Mouse (Mus musculus) olfactory bulb, adult 2 months (tissue): ENCODE results near the gene Cdh22. TPM values are rescaled to one million over a fixed set of nuclear protein-coding genes. Genes with fewer than 3 reads are reported as not detected.

Experiments
- H3K27ac ChIP-seq: fragments of 200-500 bp; 2 replicates; pipeline ENCODE4 v1.5.1; 2012; ENCODE audit warnings: low read depth, low read length; ENCODE audit not compliant: insufficient read depth
- H3K4me1 ChIP-seq: fragments of 200-500 bp; 2 replicates; pipeline ENCODE4 v1.6.1; 2012; ENCODE audit warnings: low read length; ENCODE audit not compliant: control insufficient read depth, insufficient read depth
- H3K4me3 ChIP-seq: fragments of 200-500 bp; 2 replicates; pipeline ENCODE4 v1.5.1; 2012; ENCODE audit warnings: mild to moderate bottlenecking, low read depth, low read length, moderate library complexity; ENCODE audit not compliant: insufficient read depth
- CTCF ChIP-seq: fragments of 200-500 bp; IDR thresholded peaks from 2 replicates; pipeline ENCODE4 v1.5.1; 2012; ENCODE audit warnings: low read depth, mild to moderate bottlenecking, low read length, moderate library complexity; ENCODE audit not compliant: insufficient read depth
- POLR2A ChIP-seq: fragments of 200-500 bp; IDR thresholded peaks from 2 replicates; pipeline ENCODE4 v1.6.1; 2012; ENCODE audit warnings: mild to moderate bottlenecking, low read depth, low read length, moderate library complexity; ENCODE audit not compliant: insufficient read depth
- WGBS: fragments of 180-500 bp; shearing (Covaris S2); methylation state at CpG from one replicate; pipeline ENCODE4 v1.1.7; 2018; 5-methylcytosine and 5-hydroxymethylcytosine counted together
- polyA plus RNA-seq: library from polyadenylated mRNA; stranded (reverse); fragments of >200 nt; gene quantifications from 2 replicates; pipeline ENCODE4 v1.2.4, GENCODE M21; 2012; ENCODE audit warnings: low replicate concordance; ENCODE audit not compliant: missing spikeins, insufficient read depth, insufficient read length

Cdh22 gene
- not detected in 2 replicates for polyA plus RNA-seq

- under 1% methylated on average over 55 of the region's 60 CpGs for WGBS
- H3K4me3 ChIP-seq = peak within 1 kb of the TSS; percentile 99
- no peak for TF ChIP-seq CTCF
- TF ChIP-seq POLR2A = peak; percentile 45; the same call in 1 of the 2 replicates
- peak within 1 kb of the TSS; percentile 87 for H3K27ac ChIP-seq
- peaks cover 35% of the 10 kb centered on the region for H3K4me1 ChIP-seq
These were observed at the start of gene Cdh22 for GRCm38 (mm10) chr2:165234613-165235291. Gene Cdh22, minus strand, starts transcription at chr2:165234853.

DNA sequence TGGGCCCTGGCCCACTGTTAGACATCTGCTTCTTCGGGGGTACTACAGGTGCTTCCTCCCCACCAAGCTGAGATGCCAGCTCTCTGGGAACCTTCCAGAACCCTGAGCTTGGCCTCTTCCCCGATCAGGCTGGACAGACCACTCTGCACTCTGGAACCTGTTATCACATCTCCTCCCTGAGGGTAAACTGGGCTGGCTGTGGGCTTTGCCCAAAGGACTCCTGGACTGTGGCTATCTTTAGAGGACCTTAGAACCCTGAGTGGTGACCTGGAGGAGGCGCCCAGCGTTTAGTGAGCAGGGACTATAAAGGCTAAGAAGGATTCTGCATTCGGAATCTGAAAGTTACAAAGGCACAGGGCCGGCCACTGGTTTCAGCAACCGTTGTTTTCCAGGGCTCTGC is 49.7 kb upstream of the Cdh22 start:
- H3K4me3 ChIP-seq = no peak overlapping the region
- H3K27ac ChIP-seq = no peak overlapping the region
- 91% methylated on average over 7 of the region's 7 CpGs for WGBS
- TF ChIP-seq POLR2A (no peak), CTCF (no peak)
- peaks cover 32% of the 10 kb centered on the region for H3K4me1 ChIP-seq

DNA sequence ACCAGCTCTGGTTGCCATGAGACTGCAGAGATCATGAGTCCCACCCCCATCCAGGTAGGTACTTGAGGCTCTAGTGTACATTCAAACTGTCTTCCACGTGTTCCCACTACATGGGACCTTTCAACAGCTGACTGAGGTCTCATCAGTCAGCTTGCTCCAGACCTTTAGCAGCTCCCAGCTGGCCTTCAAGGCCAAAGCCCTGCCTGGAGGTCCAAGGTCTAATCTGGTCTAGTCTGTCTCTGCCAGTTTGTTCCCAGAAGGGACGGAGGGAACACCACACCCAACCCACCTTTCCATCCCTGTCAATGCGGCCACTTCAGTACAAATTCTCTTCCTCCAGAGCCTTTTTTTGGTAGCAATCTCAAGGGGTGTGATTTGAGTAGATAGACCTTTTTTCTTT is 49.0 kb upstream of the Cdh22 start:
- Histone ChIP-seq H3K27ac (no peak overlapping the region), H3K4me3 (no peak overlapping the region), H3K4me1 (peaks cover 26% of the 10 kb centered on the region)
- TF ChIP-seq CTCF (no peak), POLR2A (no peak)
- WGBS = 93% methylated on average over 3 of the region's 3 CpGs

- Histone ChIP-seq H3K4me1 (peaks cover 18% of the 10 kb centered on the region), H3K4me3 (no peak overlapping the region), H3K27ac (no peak overlapping the region)
- WGBS = 42% methylated on average over 6 of the region's 6 CpGs
- TF ChIP-seq CTCF (no peak), POLR2A (no peak)
These were observed 47.2 kb upstream of the Cdh22 start for GRCm38 (mm10) chr2:165281779-165282311.

DNA sequence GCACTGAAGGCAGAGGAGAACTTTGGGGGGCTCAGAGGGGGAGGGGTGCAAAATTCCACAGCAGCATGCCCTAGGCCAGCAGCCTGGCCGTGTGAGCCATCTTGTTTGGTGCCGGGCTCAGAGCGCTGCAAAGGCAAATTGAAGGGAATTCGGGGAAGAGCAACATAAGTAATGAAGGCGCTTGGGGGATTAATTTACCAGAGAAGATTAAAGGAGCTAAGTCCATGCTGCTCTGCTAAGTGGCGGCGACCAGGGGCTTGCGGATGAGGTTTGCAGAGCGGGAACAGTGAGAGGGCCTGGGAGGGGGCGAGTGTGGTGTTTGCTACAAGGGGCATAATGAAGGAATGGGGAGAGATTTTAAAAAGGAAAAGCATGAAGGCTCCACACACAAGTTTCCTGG is 44.7 kb upstream of the Cdh22 start:
- WGBS = 68% methylated on average over 10 of the region's 10 CpGs
- H3K4me3 ChIP-seq = no peak overlapping the region

GRCm38 (mm10) chr2:165277188-165277740 is 42.6 kb upstream of the Cdh22 start:
- WGBS = 92% methylated on average over 5 of the region's 5 CpGs
- Histone ChIP-seq H3K27ac (no peak overlapping the region), H3K4me1 (peaks cover 26% of the 10 kb centered on the region), H3K4me3 (no peak overlapping the region)
- TF ChIP-seq CTCF (no peak), POLR2A (no peak)

More for the DNA sequence above, 44.7 kb upstream of the Cdh22 start:
- H3K4me1 ChIP-seq = peaks cover 23% of the 10 kb centered on the region
- TF ChIP-seq CTCF (no peak), POLR2A (no peak)
- H3K27ac ChIP-seq = no peak overlapping the region

DNA sequence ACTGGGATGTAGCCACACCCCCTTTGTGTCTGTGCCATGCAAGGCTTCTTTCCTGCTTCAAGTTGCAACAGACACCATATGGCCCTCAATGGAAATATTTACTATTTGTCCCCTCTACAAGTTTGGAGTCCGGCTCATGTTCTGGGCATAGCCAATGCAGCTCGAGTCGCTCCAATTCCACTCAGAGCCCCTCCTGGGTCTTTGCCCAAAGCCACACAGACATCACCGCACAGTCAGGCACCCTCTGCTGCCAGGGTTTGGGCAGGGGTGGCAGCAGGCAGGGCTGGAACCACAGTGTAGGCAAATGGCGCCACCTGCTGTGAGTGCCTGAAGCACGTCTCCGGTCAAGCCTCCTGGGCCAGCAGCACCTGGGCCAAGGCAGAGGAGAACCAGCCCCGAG is 41.2 kb upstream of the Cdh22 start:
- TF ChIP-seq POLR2A (no peak), CTCF (peak; percentile 83)
- Histone ChIP-seq H3K4me1 (peaks cover 27% of the 10 kb centered on the region), H3K4me3 (no peak overlapping the region), H3K27ac (no peak overlapping the region)
- WGBS = 9% methylated on average over 8 of the region's 8 CpGs

- TF ChIP-seq POLR2A (no peak), CTCF (no peak)
- WGBS = 29% methylated on average over 8 of the region's 8 CpGs
- Histone ChIP-seq H3K27ac (no peak overlapping the region), H3K4me1 (peaks cover 28% of the 10 kb centered on the region), H3K4me3 (no peak overlapping the region)
These were observed 40.5 kb upstream of the Cdh22 start for GRCm38 (mm10) chr2:165275124-165275640.

- Histone ChIP-seq H3K4me1 (peaks cover 29% of the 10 kb centered on the region), H3K27ac (no peak overlapping the region), H3K4me3 (no peak overlapping the region)
- 55% methylated on average over 4 of the region's 4 CpGs for WGBS
- TF ChIP-seq CTCF = no peak
These were observed 38.9 kb upstream of the Cdh22 start for GRCm38 (mm10) chr2:165273589-165273988.
